Mouse (Mus musculus) heart, postnatal 0 days (tissue): ENCODE measurements around the gene Rfc3. TPM values are rescaled to one million over a fixed set of nuclear protein-coding genes. Genes with fewer than 3 reads are reported as not detected.
"Not testable (repeated sequence)": the region's sequence is repeated elsewhere in the genome, so short reads cannot be mapped to it uniquely, and the experiment has no call there.

Source experiments
- ATAC-seq: fragments of 200-750 bp; cut with Nextera tagmentation; 2 replicates; pipeline ENCODE4 v1.8.0; 2017; ENCODE audit warnings: low read depth, moderate number of reproducible peaks, moderate library complexity; ENCODE audit not compliant: insufficient read depth
- DNase-seq: peaks from one replicate; pipeline ENCODE4 v3.0.0-alpha.2; 2016; ENCODE audit warnings: low spot score
- H3K27ac ChIP-seq: fragments of 300-500 bp; sonication (generic); 2 replicates; pipeline ENCODE4 v1.5.1; 2014; ENCODE audit warnings: low read depth, mild to moderate bottlenecking
- H3K27me3 ChIP-seq: fragments of 300-500 bp; sonication (generic); 2 replicates; pipeline ENCODE4 v1.6.1; 2014; ENCODE audit warnings: low read length, mixed read lengths; ENCODE audit not compliant: control insufficient read depth, insufficient read depth
- H3K36me3 ChIP-seq: fragments of 300-500 bp; sonication (generic); replicated peaks from 2 replicates; pipeline ENCODE4 v1.6.1; 2014; ENCODE audit warnings: low read length, mixed read lengths; ENCODE audit not compliant: control insufficient read depth, insufficient read depth
- H3K4me1 ChIP-seq: fragments of 300-500 bp; sonication (generic); 2 replicates; pipeline ENCODE4 v1.6.1; 2014; ENCODE audit warnings: antibody characterized with exemption; ENCODE audit not compliant: control insufficient read depth, insufficient read depth
- H3K4me2 ChIP-seq: fragments of 300-500 bp; sonication (generic); 2 replicates; pipeline ENCODE4 v1.6.1; 2014; ENCODE audit warnings: low read depth, mild to moderate bottlenecking, low read length, moderate library complexity
- H3K4me3 ChIP-seq: fragments of 300-500 bp; sonication (generic); 2 replicates; pipeline ENCODE4 v1.5.1; 2014; ENCODE audit warnings: low read depth, low read length
- H3K9ac ChIP-seq: fragments of 300-500 bp; sonication (generic); replicated peaks from 2 replicates; pipeline ENCODE4 v1.6.1; 2014; ENCODE audit warnings: low read depth, low read length, mixed read lengths
- H3K9me3 ChIP-seq: fragments of 300-500 bp; sonication (generic); replicated peaks from 2 replicates; pipeline ENCODE4 v1.6.1; 2016; ENCODE audit warnings: low read length; ENCODE audit not compliant: control insufficient read depth
- CTCF ChIP-seq: IDR thresholded peaks from 2 replicates; pipeline ENCODE4 v1.5.1; 2016; ENCODE audit warnings: antibody characterized with exemption, control low read depth, low read depth
- EP300 ChIP-seq: IDR thresholded peaks from 2 replicates; pipeline ENCODE4 v1.6.1; 2016; ENCODE audit warnings: antibody characterized with exemption, low read depth
- WGBS: fragments of 180-500 bp; shearing (Covaris S2); extraction: QIAGEN DNeasy Blood & Tissue Kit; methylation state at CpG from one replicate; pipeline ENCODE4 v1.1.7; 2014; 5-methylcytosine and 5-hydroxymethylcytosine counted together
- polyA plus RNA-seq: library from polyadenylated mRNA; unstranded; fragments of >200 nt; fragmentation: Nextera tagmentation; extraction: Ambion mirVana; gene quantifications from 2 replicates; pipeline ENCODE4 v1.2.1, GENCODE M21; 2015
- total RNA-seq: library from RNA; depleted of rRNA; stranded (reverse); fragments of >200 nt; gene quantifications from 2 replicates; pipeline ENCODE4 v1.2.3, GENCODE M21; 2014; ENCODE audit warnings: low replicate concordance; rRNA removed

Gene Rfc3
- total RNA-seq (12.9 and 20.6 TPM in 2 replicates), polyA plus RNA-seq (24.6 and 25.1 TPM in 2 replicates)

DNA sequence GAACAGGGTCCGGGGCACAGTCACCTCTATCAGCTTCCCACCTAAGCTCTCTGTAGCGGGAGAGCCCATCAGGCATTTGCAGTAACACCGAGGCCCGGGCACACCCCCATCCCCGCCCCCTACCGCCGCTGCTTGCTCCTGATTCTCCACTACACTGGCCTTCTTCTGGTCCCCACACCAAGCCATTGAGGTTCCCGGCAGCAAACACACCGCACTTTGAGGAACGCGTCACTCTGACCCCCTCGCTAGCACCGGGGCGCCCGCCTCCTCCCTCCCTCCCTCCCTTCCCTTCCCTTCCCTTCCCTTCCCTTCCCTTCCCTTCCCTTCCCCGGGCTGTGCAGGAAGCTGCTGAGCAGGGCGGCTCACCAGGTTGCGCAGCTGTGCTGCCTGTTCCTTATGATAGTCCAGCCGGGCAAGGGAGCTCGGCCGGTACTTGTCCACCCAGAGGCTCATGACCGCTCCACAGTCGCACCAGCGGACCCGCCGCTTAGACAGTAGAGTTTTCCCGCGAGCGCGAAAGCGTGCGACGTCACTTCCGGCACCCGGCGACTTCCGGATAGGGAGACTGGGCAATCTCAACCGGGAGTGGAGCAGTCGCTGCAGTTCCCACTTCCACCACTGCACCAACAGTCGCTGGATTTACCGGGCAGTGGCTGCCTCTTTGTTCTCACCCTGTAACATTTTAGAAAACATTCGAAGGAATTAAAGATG is at the start of gene Rfc3:
Gene Rfc3 (minus strand): TSS at position 543 of the 711 bp plus-strand sequence.
- peak; percentile 98 for ATAC-seq
- peak within 1 kb of the TSS; percentile 81 for H3K4me3 ChIP-seq
- peak within 1 kb of the TSS; percentile 74 for H3K27ac ChIP-seq
- peak within 1 kb of the TSS; percentile 61 for H3K9ac ChIP-seq
- under 1% methylated on average over 40 of the region's 42 CpGs for WGBS
- H3K4me1 ChIP-seq, result peaks cover 5% of the 10 kb centered on the region; the same call in 1 of the 2 replicates
- peak; percentile 96 for DNase-seq
- peak within 1 kb of the TSS; percentile 90 for H3K4me2 ChIP-seq
- H3K36me3 ChIP-seq, result peaks cover 24% of the 10 kb centered on the region
- TF ChIP-seq CTCF (peak; percentile 73), EP300 (no peak)
- H3K27me3 ChIP-seq, result no peaks in the 10 kb centered on the region
- H3K9me3 ChIP-seq, result no peaks in the 10 kb centered on the region

DNA sequence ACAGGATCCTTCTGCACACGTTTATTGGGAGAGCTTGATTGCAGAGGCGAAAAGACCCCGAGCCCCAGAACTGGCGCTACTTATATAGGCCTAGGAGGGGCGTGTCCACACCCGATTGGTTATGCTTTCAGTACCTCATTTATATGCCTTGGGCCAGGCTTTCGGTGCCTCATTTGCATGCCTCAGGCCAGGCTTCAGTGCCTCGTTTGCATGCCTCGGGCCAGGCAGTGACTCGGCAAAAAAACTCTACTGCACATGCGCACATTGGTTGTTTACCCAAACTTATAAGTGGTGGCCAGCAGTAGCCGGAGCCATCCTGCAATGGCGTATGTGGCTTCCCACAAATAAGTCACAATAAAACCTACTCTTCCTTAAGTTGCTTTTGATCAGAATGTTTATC is 42.6 kb upstream of the Rfc3 start:
- not testable (repeated sequence) for ATAC-seq, H3K4me3 ChIP-seq, H3K9me3 ChIP-seq, H3K27ac ChIP-seq, H3K27me3 ChIP-seq, DNase-seq, H3K4me2 ChIP-seq, H3K36me3 ChIP-seq, H3K9ac ChIP-seq, H3K4me1 ChIP-seq
- WGBS, result 80% methylated on average over 13 of the region's 13 CpGs

DNA sequence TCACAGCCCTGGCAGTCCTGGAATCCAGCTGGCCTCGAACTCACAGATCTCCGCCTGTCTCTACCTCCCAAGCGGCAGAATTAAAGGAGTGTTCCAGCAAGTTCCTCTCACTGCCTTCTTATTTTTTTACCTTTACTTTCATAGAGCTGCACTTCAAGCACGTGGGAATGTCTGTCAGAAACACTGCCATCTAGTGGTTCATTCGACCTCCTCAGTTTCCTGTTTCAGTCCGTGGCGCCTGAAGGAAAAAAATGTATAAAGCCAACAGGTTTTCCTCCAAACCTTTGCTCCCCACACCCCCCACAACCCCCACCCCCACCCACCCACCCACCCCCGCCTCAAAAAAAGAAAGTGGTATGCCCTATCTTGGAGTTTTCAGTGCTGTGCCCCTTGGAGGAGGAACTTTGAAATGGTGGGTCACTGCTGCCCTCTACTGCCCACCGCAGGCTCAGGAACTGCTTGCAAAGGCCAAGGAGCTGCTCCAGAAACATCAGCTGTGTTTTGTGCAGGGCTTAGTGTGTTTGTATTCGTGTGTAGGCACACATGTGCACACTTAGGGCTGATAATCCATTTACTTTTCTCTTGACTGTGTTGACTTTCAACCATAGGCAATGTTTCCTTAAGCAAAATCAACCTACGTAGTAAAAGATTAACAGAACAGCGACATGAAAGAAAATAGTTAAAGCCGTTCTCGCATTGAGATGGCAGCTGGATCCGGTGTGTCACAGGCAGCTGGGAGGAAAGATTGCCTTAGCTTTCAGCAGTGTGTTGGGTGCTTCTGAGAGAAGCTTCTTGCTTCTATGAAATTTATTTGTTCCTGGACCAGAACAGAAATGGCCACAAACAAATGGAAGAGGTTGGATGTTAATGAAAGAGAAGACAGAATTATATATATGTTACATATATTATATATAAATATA is 35.8 kb upstream of the Rfc3 start:
- TF ChIP-seq CTCF (peak; percentile 67), EP300 (no peak)
- Histone ChIP-seq H3K4me2 (peak overlapping the region; percentile 44), H3K27me3 (no peaks in the 10 kb centered on the region), H3K4me3 (no peak overlapping the region), H3K9ac (no peak overlapping the region), H3K9me3 (no peaks in the 10 kb centered on the region), H3K36me3 (no peaks in the 10 kb centered on the region), H3K27ac (no peak overlapping the region), H3K4me1 (no peaks in the 10 kb centered on the region)
- ATAC-seq (peak; percentile 77), DNase-seq (peak; percentile 83)
- WGBS, result 22% methylated on average over 15 of the region's 15 CpGs

DNA sequence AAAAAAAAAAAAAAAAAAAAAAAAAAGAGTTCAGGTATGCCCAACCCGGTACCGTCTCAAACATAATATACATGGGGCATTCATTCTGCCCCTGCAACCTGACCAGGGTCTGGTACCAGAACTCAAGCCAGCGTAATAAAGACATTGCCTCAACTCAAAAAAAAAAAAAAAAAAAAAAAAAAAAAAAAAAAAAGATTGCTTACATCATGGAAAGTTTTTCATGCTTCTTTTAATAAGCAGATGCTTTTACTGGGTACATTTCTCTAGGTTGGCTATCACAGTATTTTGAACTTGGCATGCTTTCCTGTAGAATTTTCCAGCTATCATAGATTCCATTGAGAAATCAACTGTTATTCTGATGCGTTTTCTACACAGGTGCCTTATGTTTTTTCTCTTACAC is 11.2 kb upstream of the Rfc3 start:
- no peak for ATAC-seq
- Histone ChIP-seq H3K27ac (no peak overlapping the region), H3K4me3 (no peak overlapping the region), H3K4me2 (no peak overlapping the region), H3K9me3 (no peaks in the 10 kb centered on the region), H3K36me3 (no peaks in the 10 kb centered on the region), H3K4me1 (no peaks in the 10 kb centered on the region), H3K27me3 (no peaks in the 10 kb centered on the region), H3K9ac (no peak overlapping the region)
- TF ChIP-seq CTCF (no peak), EP300 (no peak)
- WGBS, result 90% methylated on average over 4 of the region's 4 CpGs
- no peak for DNase-seq

DNA sequence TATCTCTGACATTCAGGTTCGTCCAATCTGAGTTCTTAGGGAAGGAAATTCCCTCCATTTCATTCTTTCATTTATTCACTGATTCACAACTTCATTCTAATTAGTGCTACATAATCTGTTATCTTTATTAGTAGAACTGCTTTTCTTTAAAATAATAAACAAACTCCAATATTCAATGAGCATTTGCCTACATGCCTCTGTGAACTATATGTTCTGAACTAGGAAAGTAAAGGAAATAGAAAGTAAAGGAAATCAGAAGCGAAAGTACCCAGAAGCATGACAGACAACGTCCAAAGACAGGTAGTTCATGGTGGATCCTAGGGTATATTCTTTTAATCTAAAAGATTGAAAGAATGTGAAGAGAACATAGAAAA is 356 bp upstream of the Rfc3 start:
- TF ChIP-seq EP300 (no peak), CTCF (no peak)
- ATAC-seq, result no peak
- no peak for DNase-seq
- no peak overlapping the region for H3K9ac ChIP-seq
- peaks cover 22% of the 10 kb centered on the region for H3K36me3 ChIP-seq
- WGBS, result 66% methylated on average over 3 of the region's 3 CpGs
- peak overlapping the region; percentile 81 for H3K4me3 ChIP-seq
- H3K9me3 ChIP-seq, result no peaks in the 10 kb centered on the region
- H3K27ac ChIP-seq, result 0 out of 2 replicates have a peak overlapping the region, but pooled peaks have one; percentile 74
- H3K4me1 ChIP-seq, result peaks cover 5% of the 10 kb centered on the region; the same call in 1 of the 2 replicates
- H3K4me2 ChIP-seq, result peak overlapping the region; percentile 90; the same call in 1 of the 2 replicates
- H3K27me3 ChIP-seq, result no peaks in the 10 kb centered on the region
